Mouse (Mus musculus): ENCODE measurements around the gene Cdh11.

Cdh11 gene

GRCm38 (mm10) chr8:102785592-102786416 lies at the start of gene Cdh11:
Cdh11 (minus strand) TSS chr8:102785642.
- no peak for DNase-seq (ENCODE audit: extremely low read depth, insufficient read length, low spot score)

DNA sequence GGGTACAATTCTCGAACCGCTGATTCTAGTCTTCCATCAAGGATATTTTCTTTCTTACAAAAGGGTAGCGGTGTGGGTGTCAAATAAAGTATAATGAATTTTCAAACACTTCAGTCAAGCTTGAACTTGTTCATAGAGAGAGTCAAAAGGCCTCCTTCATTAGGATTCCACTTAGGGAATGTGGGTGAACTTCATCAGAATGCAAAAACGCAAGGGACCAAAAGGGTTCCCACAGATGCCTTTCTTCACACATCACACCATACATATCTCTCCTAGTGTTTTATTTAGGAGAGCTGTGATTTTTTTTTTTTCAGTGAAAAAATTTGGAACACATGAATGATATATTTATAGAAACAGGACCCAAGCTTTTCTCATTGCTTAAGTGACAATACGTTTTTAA lies 28.5 kb upstream of the Cdh11 start:
- DNase-seq (ENCODE audit: extremely low read depth, insufficient read length, low spot score): no peak

DNA sequence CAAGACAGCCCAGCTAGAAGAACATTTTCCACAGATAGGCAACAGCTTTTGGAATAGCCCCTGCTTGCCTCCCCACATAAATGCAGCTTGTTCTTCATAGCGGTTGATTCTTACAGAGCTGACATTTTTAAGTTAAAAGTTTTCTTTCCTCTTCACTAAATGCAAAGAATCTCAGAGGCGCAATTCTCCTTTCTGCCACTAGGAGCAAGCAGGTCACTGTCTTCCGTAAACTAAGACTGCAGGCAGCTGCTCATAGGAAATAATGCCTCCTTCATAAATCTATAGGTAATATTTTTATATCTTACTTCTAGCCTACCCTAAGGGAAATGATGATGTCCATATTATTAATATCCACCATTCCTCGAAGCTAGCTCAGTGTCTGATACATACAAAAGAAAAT lies 4.9 kb upstream of the Cdh11 start:
- DNase-seq (ENCODE audit: extremely low read depth, insufficient read length, low spot score): no peak

- no peak for DNase-seq (ENCODE audit: extremely low read depth, insufficient read length, low spot score)
Observed at GRCm38 (mm10) chr8:102786467-102787360, 1.3 kb upstream of the Cdh11 start.

DNA sequence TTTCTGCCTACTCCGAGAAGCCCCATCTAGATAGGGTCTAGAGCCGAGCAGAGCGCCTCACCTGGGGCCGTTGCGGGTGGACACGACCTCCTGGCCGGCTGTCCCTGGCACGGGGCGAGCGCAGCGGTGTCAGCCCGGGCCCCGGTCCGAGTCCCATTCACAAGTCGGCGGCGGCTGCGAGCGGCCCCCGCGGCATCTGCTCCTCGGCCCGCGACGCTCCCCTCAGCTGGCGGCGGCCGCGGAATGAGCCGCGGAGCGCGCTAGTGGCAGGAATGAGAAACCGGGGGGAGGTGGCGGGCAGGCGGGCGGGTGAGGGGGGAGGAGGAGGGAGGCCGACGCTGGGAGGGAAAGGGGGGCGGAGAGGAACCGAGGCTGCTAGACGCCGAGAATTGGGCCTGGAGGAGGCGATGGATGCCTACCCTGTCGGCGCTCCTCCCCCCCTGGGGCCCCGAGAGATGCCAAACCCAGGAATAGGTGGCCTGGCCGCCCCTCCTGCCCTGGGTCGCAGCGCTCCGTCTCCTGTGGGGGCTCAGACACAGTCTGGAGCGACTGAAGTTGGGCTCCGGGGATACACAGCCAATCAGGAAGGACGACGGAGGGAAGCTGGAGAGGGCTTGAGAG lies 497 bp downstream of the Cdh11 start:
- no peak for DNase-seq (ENCODE audit: extremely low read depth, insufficient read length, low spot score)

GRCm38 (mm10) chr8:102783821-102784591 lies 1.4 kb downstream of the Cdh11 start:
- no peak for DNase-seq (ENCODE audit: extremely low read depth, insufficient read length, low spot score)

DNA sequence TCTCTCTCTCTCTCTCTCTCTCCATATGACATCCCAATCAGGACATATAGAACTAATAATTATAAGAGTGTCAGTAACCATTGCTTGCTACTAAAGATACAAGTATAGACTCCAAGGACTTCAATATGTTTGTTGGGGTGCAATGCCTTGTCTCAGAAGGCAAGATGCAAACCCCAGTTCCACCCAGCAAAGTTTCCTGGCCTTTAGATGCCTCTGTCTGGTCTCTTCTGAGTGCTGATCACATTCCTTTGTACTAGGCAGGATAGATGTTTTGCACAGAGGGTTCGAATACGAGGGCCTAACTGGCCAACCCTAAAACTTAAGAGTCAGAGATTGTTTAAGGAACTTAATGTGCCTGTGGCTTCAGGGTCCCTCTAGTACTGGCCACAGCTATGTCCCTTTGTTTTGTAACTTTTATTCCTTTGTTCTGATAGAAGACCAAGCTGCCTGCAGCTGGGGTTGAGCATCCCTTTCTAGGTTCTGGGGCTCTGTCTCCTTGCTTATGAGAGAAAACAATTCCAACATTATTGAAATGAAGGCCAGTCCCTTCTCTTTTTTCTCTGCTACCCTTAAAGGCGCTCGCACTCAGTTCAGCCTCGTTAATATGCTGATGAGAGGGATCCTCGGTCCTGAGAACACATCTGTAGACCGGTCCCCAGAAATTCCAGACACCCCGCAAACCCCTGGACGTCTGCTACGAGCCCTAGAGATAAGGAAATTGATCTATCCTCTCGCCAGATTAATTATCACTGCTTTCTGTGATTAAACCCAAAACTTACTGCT lies 2.5 kb downstream of the Cdh11 start:
- no peak for DNase-seq (ENCODE audit: extremely low read depth, insufficient read length, low spot score)

GRCm38 (mm10) chr8:102780899-102781298 lies 4.5 kb downstream of the Cdh11 start:
- no peak for DNase-seq (ENCODE audit: extremely low read depth, insufficient read length, low spot score)

DNA sequence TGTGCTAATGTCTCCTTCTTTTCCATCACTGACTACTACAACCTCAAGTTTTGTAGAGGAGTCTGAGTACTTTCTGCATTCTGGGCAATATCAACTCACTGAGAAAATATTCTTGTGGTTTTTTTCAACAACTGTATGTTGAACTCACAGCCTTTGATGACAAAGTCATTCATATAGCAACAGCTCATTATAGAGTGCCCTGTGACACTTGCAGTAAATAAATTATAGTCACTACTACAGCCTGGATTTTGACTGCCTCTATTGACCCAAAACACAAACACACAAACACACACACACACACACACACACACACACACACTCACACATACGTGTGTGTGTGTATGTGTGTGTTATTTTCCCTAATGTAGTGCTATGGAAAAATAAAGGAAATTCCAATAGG lies 10.8 kb downstream of the Cdh11 start:
- DNase-seq (ENCODE audit: extremely low read depth, insufficient read length, low spot score): no peak

- DNase-seq (ENCODE audit: extremely low read depth, insufficient read length, low spot score): no peak
Observed at GRCm38 (mm10) chr8:102771456-102771855, 14.0 kb downstream of the Cdh11 start.

DNA sequence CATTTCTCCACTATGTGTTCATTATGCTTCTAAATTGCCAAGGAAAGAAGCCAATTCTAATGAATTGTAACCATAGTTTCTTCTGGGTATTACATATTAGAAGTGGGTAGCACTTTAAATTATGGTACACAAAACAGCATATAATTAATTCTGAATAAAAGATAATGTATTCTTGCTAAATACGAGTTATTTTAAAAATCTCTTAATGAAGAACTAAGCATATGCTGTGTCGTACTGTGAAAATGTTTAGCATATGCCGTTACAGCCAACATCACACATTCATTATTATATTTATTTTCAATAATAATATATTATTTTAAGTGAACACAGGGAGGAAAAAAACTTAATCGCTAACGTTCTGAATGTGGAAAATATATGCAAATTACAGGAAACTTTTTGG lies 31.6 kb downstream of the Cdh11 start:
- no peak for DNase-seq (ENCODE audit: extremely low read depth, insufficient read length, low spot score)

- DNase-seq (ENCODE audit: extremely low read depth, insufficient read length, low spot score): no peak
Observed at GRCm38 (mm10) chr8:102742940-102743339, 42.5 kb downstream of the Cdh11 start.

DNA sequence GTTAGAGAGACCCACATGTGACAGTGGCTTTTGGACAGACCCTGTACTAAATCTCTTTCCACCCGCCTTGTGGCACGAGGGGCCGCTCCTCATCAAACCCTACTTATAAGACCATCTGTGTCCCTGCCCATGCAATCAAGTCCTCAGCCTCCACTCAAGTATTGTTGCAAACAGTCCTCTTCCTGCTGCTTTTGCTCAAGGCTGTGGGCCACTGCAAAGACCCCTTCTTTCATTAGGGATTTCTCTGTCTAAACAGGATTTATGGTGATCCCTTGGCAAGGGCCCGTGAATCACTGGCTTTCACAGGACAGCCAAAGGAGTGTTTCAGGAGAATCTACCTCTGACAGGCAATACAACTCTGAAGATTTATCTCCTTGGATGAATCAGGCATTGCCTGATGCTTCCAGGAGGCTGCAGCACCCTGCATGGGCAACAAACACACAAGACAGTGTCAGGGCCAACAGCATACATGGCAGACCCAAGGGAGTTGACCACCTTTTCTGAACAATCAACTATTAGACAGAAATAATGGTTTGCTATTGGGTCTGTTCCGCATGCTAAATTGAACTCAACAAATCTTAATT lies 43.3 kb downstream of the Cdh11 start:
- no peak for DNase-seq (ENCODE audit: extremely low read depth, insufficient read length, low spot score)

GRCm38 (mm10) chr8:102740963-102741362 lies 44.5 kb downstream of the Cdh11 start:
- no peak for DNase-seq (ENCODE audit: extremely low read depth, insufficient read length, low spot score)

GRCm38 (mm10) chr8:102738961-102739487 lies 46.4 kb downstream of the Cdh11 start:
- DNase-seq (ENCODE audit: extremely low read depth, insufficient read length, low spot score): no peak

DNA sequence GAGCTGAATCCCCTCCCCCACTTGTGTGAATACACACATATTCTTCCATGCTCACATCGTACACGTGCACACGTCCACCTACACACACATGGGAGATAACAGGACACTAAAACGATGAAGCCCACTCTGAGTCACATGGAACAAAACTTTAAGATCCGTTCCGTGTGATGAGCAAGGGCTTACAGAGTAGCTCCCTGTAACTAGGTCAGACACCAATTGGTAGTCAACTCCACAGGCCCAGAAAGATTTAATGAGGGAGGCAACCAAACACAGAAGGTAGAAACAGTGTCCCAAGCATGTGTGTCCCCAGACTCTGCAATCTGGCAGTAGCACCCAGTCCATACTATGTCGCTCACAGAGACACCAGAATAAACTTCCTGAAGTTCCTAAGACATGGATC lies 47.0 kb downstream of the Cdh11 start:
- no peak for DNase-seq (ENCODE audit: extremely low read depth, insufficient read length, low spot score)

- no peak for DNase-seq (ENCODE audit: extremely low read depth, insufficient read length, low spot score)
Observed at GRCm38 (mm10) chr8:102734419-102734818, 51.0 kb downstream of the Cdh11 start.

DNA sequence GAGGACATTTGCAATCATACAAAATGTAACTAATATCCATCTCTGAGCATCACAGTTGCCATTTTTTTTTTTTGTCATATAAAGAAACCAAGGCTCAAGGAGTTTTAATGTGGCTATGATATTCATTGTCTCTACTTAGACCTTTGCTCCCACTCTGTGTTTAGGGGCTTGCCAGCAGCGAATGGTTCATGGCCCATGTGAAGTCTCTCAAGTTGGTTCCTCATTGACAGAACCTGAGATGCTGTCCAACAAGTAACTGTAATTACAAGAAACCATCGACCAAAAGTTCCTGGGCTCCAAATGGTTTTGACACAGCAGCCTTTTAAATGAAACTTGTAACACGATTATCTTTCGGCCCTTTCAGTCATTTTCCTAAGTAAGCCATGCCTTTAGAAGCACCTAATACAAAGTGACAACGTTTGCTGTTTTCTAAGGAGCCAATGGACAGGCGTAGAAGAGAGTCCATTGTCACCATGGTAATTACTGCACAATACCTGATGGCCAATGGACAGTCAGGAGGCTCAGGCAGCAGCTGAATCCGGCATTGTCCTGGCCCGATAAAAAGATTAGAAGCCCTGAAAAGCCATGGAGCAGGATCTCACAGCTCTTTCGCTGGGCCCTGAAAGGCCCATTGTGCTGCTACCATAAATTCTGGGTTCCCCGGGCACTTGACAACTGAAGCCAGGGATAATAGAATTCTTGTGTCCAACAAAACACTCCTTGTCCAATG lies 59.1 kb downstream of the Cdh11 start:
- no peak for DNase-seq (ENCODE audit: extremely low read depth, insufficient read length, low spot score)

DNA sequence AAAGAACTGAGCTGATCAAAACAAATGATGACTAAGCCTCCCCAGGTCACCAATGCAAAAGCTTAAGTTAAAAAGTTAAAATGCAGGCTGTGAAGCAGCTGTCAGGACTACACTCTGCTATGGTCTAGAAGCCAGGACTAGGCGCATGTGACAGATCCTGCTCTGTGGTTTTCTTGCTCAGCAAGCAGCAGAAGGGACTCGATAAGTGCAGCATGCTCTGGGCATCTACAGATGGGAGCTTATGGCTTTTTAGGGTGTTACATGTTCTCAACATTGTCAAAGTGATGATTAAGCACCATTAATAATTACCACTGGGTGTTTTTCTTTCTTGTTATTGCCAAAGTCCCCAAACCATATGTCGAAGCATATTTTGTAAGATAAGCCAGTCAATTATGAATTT lies 59.9 kb downstream of the Cdh11 start:
- no peak for DNase-seq (ENCODE audit: extremely low read depth, insufficient read length, low spot score)

Measured in 3134 (cell line).